Mouse (Mus musculus) olfactory bulb, adult 2 months (tissue): ENCODE measurements at regions not wholly inside any gene's neighbourhood (a gene's known extent, or its start where the extent isn't known, plus 50 kb on each side); places are given as distances from the start of the nearest gene placed in this dataset.

Source experiments
- H3K27ac ChIP-seq: fragments of 200-500 bp; 2 replicates; pipeline ENCODE4 v1.5.1; 2012; ENCODE audit warnings: low read depth, low read length; ENCODE audit not compliant: insufficient read depth
- H3K4me1 ChIP-seq: fragments of 200-500 bp; 2 replicates; pipeline ENCODE4 v1.6.1; 2012; ENCODE audit warnings: low read length; ENCODE audit not compliant: control insufficient read depth, insufficient read depth
- H3K4me3 ChIP-seq: fragments of 200-500 bp; 2 replicates; pipeline ENCODE4 v1.5.1; 2012; ENCODE audit warnings: mild to moderate bottlenecking, low read depth, low read length, moderate library complexity; ENCODE audit not compliant: insufficient read depth
- CTCF ChIP-seq: fragments of 200-500 bp; IDR thresholded peaks from 2 replicates; pipeline ENCODE4 v1.5.1; 2012; ENCODE audit warnings: low read depth, mild to moderate bottlenecking, low read length, moderate library complexity; ENCODE audit not compliant: insufficient read depth
- POLR2A ChIP-seq: fragments of 200-500 bp; IDR thresholded peaks from 2 replicates; pipeline ENCODE4 v1.6.1; 2012; ENCODE audit warnings: mild to moderate bottlenecking, low read depth, low read length, moderate library complexity; ENCODE audit not compliant: insufficient read depth
- WGBS: fragments of 180-500 bp; shearing (Covaris S2); methylation state at CpG from one replicate; pipeline ENCODE4 v1.1.7; 2018; 5-methylcytosine and 5-hydroxymethylcytosine counted together

DNA sequence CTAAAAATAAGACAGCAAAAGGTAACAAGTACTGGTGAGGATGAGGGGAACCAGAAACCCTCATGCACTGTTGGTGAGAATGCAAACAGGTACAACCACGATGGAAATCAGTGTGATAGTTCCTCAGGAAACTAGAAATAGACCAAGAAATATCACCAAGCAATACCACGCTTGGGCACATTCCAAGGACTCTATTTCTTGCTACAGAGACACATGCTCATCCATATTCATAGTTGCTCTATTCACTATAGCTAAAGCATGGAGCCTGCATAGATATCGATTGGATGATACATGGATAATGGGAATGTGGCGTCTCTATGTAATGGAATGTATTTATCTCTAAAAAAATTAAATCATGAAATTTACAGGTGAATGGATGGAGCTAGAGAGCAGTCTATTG lies 57.5 kb upstream of the Fam241a start:
- Histone ChIP-seq H3K4me1 (no peaks in the 10 kb centered on the region), H3K4me3 (no peak overlapping the region), H3K27ac (no peak overlapping the region)
- 84% methylated on average over 4 of the region's 4 CpGs for WGBS
- TF ChIP-seq CTCF (no peak), POLR2A (no peak)

DNA sequence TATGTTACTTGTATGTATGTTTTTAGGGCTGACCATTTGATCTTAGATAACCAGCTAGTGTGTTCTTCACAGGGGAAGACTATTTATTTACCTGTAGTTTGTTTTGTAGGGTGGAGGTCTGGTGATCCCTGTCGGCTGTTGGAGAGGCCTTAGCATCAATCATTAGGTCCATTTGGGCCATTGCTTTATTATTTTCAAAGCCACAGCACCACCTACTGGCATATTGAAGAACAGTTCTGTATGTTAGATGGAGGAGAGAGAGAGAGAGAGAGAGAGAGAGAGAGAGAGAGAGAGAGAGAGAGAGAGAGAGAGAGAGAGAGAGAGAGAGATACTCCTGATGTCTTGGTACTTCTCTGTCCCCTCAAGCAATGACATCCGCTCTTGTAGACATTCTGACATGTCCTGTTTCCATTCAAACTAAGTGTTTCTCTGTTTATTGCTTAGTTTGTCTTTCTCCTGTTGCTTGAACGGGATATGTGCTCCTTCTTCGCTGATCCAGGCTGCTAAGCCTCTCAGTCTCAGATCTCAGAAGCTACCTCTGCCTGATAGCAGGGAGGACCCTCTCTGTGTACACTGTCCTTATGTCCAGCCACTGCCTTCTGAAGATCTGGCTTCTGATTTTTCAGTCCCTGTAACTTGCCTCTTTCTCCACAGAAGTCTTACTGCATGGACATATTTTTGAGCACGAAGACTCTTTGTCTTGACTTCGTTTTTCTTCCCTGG lies 52.9 kb upstream of the Fam241a start:
- no peak overlapping the region for H3K4me3 ChIP-seq
- H3K4me1 ChIP-seq: no peaks in the 10 kb centered on the region
- no peak overlapping the region for H3K27ac ChIP-seq
- WGBS: 43% methylated on average over 6 of the region's 6 CpGs
- TF ChIP-seq POLR2A: no peak
- TF ChIP-seq CTCF: no peak

- Histone ChIP-seq H3K4me3 (no peak overlapping the region), H3K27ac (no peak overlapping the region), H3K4me1 (no peaks in the 10 kb centered on the region)
- TF ChIP-seq CTCF: no peak
- no peak for TF ChIP-seq POLR2A
- WGBS: 65% methylated on average over 5 of the region's 5 CpGs
Measured at GRCm38 (mm10) chr3:127948326-127948725, 52.2 kb upstream of the Fam241a start.
